Mouse (Mus musculus) right cerebral cortex, postnatal 10 days (tissue): ENCODE measurements around the gene Zkscan5.
"Not testable (repeated sequence)": the region's sequence is repeated elsewhere in the genome, so short reads cannot be mapped to it uniquely, and the experiment has no call there.

Source experiments
- DNase-seq, 2 experiments: peaks; one replicate each; pipeline ENCODE4 v3.0.0; 2021; ENCODE audit warnings: low spot score in 2 of 2

Zkscan5 gene

GRCm38 (mm10) chr5:145213505-145213904 lies 9.1 kb downstream of the Zkscan5 start:
- no peak for DNase-seq

GRCm38 (mm10) chr5:145214679-145215078 lies 10.3 kb downstream of the Zkscan5 start:
- DNase-seq = no peak

GRCm38 (mm10) chr5:145217746-145218145 lies 13.4 kb downstream of the Zkscan5 start:
- no peak for DNase-seq

GRCm38 (mm10) chr5:145218206-145218605 lies 13.8 kb downstream of the Zkscan5 start:
- no peak for DNase-seq

- DNase-seq = no peak
Measured at GRCm38 (mm10) chr5:145218671-145219070, 14.3 kb downstream of the Zkscan5 start.

GRCm38 (mm10) chr5:145219981-145220380 lies 15.6 kb downstream of the Zkscan5 start:
- DNase-seq = no peak

- DNase-seq = no peak
Measured at GRCm38 (mm10) chr5:145222840-145223239, 18.5 kb downstream of the Zkscan5 start.

GRCm38 (mm10) chr5:145223395-145223794 lies 19.0 kb downstream of the Zkscan5 start:
- DNase-seq = no peak

- DNase-seq = no peak
Measured at GRCm38 (mm10) chr5:145226453-145226852, 22.1 kb downstream of the Zkscan5 start.

GRCm38 (mm10) chr5:145229283-145229682 lies 24.9 kb downstream of the Zkscan5 start:
- DNase-seq = not testable (repeated sequence)

- no peak for DNase-seq
Measured at GRCm38 (mm10) chr5:145230641-145231040, 26.3 kb downstream of the Zkscan5 start.

GRCm38 (mm10) chr5:145231367-145231871 lies 27.1 kb downstream of the Zkscan5 start, which contains the start of gene Zfp655:
Gene Zfp655, plus strand, starts transcription at chr5:145231715.
- DNase-seq = peak; percentile 98 to 99

GRCm38 (mm10) chr5:145231893-145232411 lies 27.6 kb downstream of the Zkscan5 start:
- no peak for DNase-seq

- DNase-seq = peak in 1 of 2 experiments; percentile 38
Measured at GRCm38 (mm10) chr5:145234636-145235035, 30.3 kb downstream of the Zkscan5 start.

GRCm38 (mm10) chr5:145249520-145249919 lies 45.2 kb downstream of the Zkscan5 start:
- no peak for DNase-seq
